Mouse (Mus musculus): ENCODE measurements around the gene Smim10l2a.

GRCm38 (mm10) chrX:56346932-56347253 lies 27.5 kb upstream of the Smim10l2a start:
- TF ChIP-seq CTCF (IDR thresholded peaks at IDR 0.05 in 2 of 3, conservative IDR thresholded peaks at IDR 0.05 in 1 of 3; ENCODE audit: control insufficient read depth in 1 of 3, insufficient read depth in 1 of 3, low read depth in 2 of 3, low read length in 3 of 3, poor library complexity in 1 of 3, severe bottlenecking in 1 of 3) (no peak), POLR2A (IDR thresholded peaks at IDR 0.05; ENCODE audit: control insufficient read depth in 1 of 2, insufficient read depth in 1 of 2, low read depth in 1 of 2, low read length in 2 of 2, poor library complexity in 1 of 2) (no peak), POLR2AphosphoS2 (IDR thresholded peaks at IDR 0.05; ENCODE audit: low read length) (no peak), SMC3 (IDR thresholded peaks at IDR 0.05; ENCODE audit: low read depth, low read length) (no peak), TAL1 (IDR thresholded peaks at IDR 0.05; ENCODE audit: low read length) (no peak), ZKSCAN1 (IDR thresholded peaks at IDR 0.05; ENCODE audit: low read depth, low read length) (no peak), NELFE (IDR thresholded peaks at IDR 0.05; ENCODE audit: low read depth, low read length) (no peak), EP300 (IDR thresholded peaks at IDR 0.05; ENCODE audit: low read depth in 1 of 2, low read length in 2 of 2) (no peak), UBTF (IDR thresholded peaks at IDR 0.05; ENCODE audit: borderline replicate concordance, insufficient read depth, low read depth, low read length) (no peak), HCFC1 (IDR thresholded peaks at IDR 0.05; ENCODE audit: low read depth, low read length) (no peak)
